Mouse (Mus musculus): Measurements from ENCODE around the gene Fut2. TPM values are rescaled to one million over a fixed set of nuclear protein-coding genes. Genes with fewer than 3 reads are reported as not detected.

Gene Fut2
- polyA plus RNA-seq, 1 experiment from 2014 or later, result 0.33 TPM

GRCm38 (mm10) chr7:45641391-45642040, 24.7 kb downstream of the Fut2 start:
- ATAC-seq (ENCODE audit: low FRiP score, low read depth), result no peak
- Histone ChIP-seq H3K4me2 (replicated peaks) (0 out of 2 replicates have a peak overlapping the region, but pooled peaks have one; percentile 1), H3K9ac (replicated peaks) (no peak overlapping the region; the same call in 1 of the 2 replicates), H3K4me1 (peaks cover 30% of the 10 kb centered on the region), H3K27ac (replicated peaks) (no peak overlapping the region), H3K36me3 (peaks cover 1% of the 10 kb centered on the region), H3K27me3 (peaks cover 20% of the 10 kb centered on the region), H3K9me3 (no peaks in the 10 kb centered on the region), H3K4me3 (no peak overlapping the region)
- 80% methylated on average over 12 of the region's 17 CpGs for WGBS

- H3K27ac ChIP-seq (replicated peaks), result no peak overlapping the region
- no peak for ATAC-seq (ENCODE audit: low FRiP score, low read depth)
- H3K4me3 ChIP-seq, result no peak overlapping the region
- 72% methylated on average over 19 of the region's 19 CpGs for WGBS
- no peak overlapping the region for H3K4me2 ChIP-seq (replicated peaks)
- no peaks in the 10 kb centered on the region for H3K9me3 ChIP-seq
- peaks cover 16% of the 10 kb centered on the region for H3K27me3 ChIP-seq
- peaks cover 6% of the 10 kb centered on the region for H3K36me3 ChIP-seq
- H3K9ac ChIP-seq (replicated peaks), result no peak overlapping the region
- H3K4me1 ChIP-seq, result peaks cover 30% of the 10 kb centered on the region
These were observed 25.8 kb downstream of the Fut2 start for GRCm38 (mm10) chr7:45640191-45640957.

- ATAC-seq (ENCODE audit: low FRiP score, low read depth), result no peak
- no peak within 1 kb of the TSS for H3K4me3 ChIP-seq
These were observed 26.6 kb downstream of the Fut2 start, which contains the start of gene Mamstr for GRCm38 (mm10) chr7:45639561-45640027. TSS of gene Mamstr (plus strand) at chr7:45639977.

DNA sequence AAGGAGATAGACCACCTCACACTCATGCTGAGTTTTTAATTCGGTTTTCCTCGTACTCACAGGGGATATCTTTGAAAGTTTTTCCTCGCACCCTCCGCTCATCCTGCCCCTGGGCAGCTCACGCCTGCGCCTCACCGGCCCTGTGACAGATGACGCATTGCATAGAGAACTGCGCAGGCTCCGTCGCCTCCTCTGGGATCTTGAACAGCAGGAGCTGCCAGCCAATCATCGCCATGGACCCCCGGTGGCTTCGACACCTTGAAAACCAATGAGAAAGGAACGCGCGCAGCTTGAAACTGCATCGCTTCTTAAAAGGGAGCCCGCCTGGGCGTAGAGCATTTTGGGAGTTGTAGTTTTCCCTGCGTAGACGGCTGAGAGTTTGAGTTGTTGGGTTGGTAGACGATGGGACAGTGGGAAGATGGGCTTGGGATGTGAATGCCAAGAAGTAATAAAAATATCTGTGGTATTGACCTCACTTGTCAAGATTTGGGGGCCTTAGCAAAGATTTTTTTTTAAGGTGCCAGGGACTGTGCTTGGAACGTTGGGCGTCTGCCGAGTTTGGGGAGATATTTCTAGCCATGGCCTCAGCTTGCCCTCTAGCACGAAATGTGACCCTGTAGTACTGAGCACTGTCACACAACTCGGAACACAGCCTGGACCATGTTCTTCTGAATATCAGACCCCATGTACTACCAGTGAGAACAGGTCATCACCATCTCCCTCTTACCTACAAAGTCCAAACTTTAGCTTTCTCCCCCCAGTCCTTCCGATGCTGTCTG, 27.4 kb downstream of the Fut2 start:
- Histone ChIP-seq H3K27me3 (peaks cover 12% of the 10 kb centered on the region), H3K4me2 (replicated peaks) (peak overlapping the region; percentile 38), H3K4me1 (peaks cover 20% of the 10 kb centered on the region), H3K9me3 (no peaks in the 10 kb centered on the region), H3K27ac (replicated peaks) (no peak overlapping the region), H3K9ac (replicated peaks) (no peak overlapping the region), H3K4me3 (peak overlapping the region; percentile 24; the same call in 1 of the 2 replicates), H3K36me3 (peaks cover 6% of the 10 kb centered on the region)
- 19% methylated on average over 29 of the region's 29 CpGs for WGBS
- peak; percentile 85 for ATAC-seq (ENCODE audit: low FRiP score, low read depth)

More at GRCm38 (mm10) chr7:45639561-45640027, 26.6 kb downstream of the Fut2 start, which contains the start of gene Mamstr:
- Histone ChIP-seq H3K36me3 (peaks cover 6% of the 10 kb centered on the region), H3K27ac (replicated peaks) (no peak within 1 kb of the TSS), H3K9ac (replicated peaks) (no peak within 1 kb of the TSS), H3K4me2 (replicated peaks) (peak within 1 kb of the TSS; percentile 38; the same call in 1 of the 2 replicates), H3K27me3 (peaks cover 12% of the 10 kb centered on the region), H3K9me3 (no peaks in the 10 kb centered on the region), H3K4me1 (peaks cover 26% of the 10 kb centered on the region)
- 19% methylated on average over 19 of the region's 19 CpGs for WGBS

- Histone ChIP-seq H3K36me3 (peaks cover 6% of the 10 kb centered on the region), H3K4me2 (replicated peaks) (no peak overlapping the region), H3K9ac (replicated peaks) (no peak overlapping the region), H3K4me3 (no peak overlapping the region), H3K4me1 (peaks cover 17% of the 10 kb centered on the region), H3K27ac (replicated peaks) (no peak overlapping the region), H3K27me3 (peaks cover 23% of the 10 kb centered on the region), H3K9me3 (no peaks in the 10 kb centered on the region)
- no peak for ATAC-seq (ENCODE audit: low FRiP score, low read depth)
- 91% methylated on average over 6 of the region's 6 CpGs for WGBS
These were observed 28.5 kb downstream of the Fut2 start for GRCm38 (mm10) chr7:45637710-45638109.

DNA sequence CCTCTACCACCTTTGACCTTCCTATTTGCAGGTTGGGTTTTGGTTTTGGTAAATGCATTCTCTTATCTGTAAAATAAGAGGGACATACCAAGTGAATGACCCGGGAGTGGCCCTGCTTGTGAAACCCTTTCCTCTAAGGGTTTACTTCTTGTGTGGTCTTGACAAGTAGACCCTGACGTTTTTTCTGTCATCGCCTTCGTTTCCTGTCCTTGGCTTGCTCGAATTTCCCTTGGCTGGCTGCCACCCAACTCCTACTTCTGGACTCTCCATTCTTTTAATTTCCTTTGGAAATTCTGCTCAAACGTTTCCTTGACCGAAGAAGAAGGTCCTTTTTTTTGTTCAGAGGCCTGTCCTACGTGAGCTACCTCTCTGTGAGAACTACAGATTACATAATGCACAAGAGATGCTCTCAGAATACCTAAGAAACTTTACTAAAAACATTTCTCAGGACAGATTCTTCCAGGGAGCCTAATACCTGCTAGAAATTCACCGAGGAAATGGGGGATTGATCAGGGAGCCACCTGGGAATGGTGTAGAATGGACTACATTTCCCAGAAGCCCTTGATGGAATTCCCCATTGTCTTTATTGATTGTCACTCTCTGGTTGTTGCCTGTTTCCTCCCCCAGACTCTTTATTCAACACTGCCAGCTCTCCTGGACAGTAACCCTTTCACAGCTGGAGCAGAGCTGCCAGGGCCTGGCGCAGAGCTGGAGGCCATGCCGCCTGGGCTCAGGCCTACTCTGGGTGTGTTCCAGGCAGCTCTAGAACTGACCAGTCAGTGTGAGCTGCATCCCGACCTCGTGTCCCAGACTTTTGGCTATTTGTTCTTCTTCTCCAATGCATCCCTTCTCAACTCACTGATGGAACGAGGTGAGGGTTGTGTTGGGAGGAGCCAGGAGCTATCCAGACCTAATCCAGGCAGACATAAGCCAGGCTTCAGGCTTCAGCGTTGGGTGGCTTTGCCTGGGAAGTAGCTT, 30.2 kb downstream of the Fut2 start:
- 92% methylated on average over 15 of the region's 15 CpGs for WGBS
- Histone ChIP-seq H3K4me3 (no peak overlapping the region), H3K4me1 (peaks cover 12% of the 10 kb centered on the region), H3K27ac (replicated peaks) (no peak overlapping the region), H3K9me3 (no peaks in the 10 kb centered on the region), H3K4me2 (replicated peaks) (no peak overlapping the region), H3K27me3 (peaks cover 40% of the 10 kb centered on the region), H3K9ac (replicated peaks) (no peak overlapping the region), H3K36me3 (peaks cover 6% of the 10 kb centered on the region)
- no peak for ATAC-seq (ENCODE audit: low FRiP score, low read depth)

GRCm38 (mm10) chr7:45634946-45635681, 31.1 kb downstream of the Fut2 start:
- Histone ChIP-seq H3K4me2 (replicated peaks) (no peak overlapping the region), H3K9ac (replicated peaks) (no peak overlapping the region), H3K36me3 (peaks cover 6% of the 10 kb centered on the region), H3K9me3 (no peaks in the 10 kb centered on the region), H3K27ac (replicated peaks) (no peak overlapping the region), H3K4me3 (no peak overlapping the region), H3K4me1 (peaks cover 12% of the 10 kb centered on the region), H3K27me3 (peaks cover 40% of the 10 kb centered on the region)
- no peak for ATAC-seq (ENCODE audit: low FRiP score, low read depth)
- WGBS, result 92% methylated on average over 10 of the region's 11 CpGs

DNA sequence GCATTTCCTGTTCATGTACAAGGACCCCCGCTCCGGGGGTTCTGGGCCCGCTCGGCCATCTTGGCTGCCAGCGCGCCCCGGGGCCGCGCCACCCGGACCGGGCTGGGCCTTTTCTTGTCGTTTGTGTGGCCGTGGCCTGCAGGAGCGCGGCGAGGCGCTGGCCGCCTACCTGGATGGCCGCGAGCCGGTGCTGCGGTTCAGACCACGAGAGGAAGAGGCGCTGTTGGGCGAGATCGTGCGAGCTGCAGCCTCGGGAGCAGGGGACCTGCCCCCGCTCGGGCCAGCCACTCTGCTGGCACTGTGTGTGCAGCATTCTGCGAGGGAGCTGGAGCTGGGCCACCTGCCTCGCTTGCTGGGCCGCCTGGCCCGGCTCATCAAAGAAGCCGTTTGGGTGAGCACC, 33.7 kb downstream of the Fut2 start:
- Histone ChIP-seq H3K9me3 (no peaks in the 10 kb centered on the region), H3K4me2 (replicated peaks) (peak overlapping the region; percentile 47), H3K36me3 (peaks cover 6% of the 10 kb centered on the region), H3K27ac (replicated peaks) (no peak overlapping the region), H3K4me3 (peak overlapping the region; percentile 21), H3K9ac (replicated peaks) (peak overlapping the region; percentile 49), H3K27me3 (peaks cover 59% of the 10 kb centered on the region), H3K4me1 (peaks cover 12% of the 10 kb centered on the region; the same call in 1 of the 2 replicates)
- WGBS, result 25% methylated on average over 31 of the region's 35 CpGs
- ATAC-seq (ENCODE audit: low FRiP score, low read depth), result no peak

GRCm38 (mm10) chr7:45630064-45630907, 35.9 kb downstream of the Fut2 start:
- Histone ChIP-seq H3K27me3 (peaks cover 72% of the 10 kb centered on the region), H3K27ac (replicated peaks) (no peak overlapping the region), H3K4me2 (replicated peaks) (no peak overlapping the region), H3K36me3 (no peaks in the 10 kb centered on the region), H3K4me1 (peaks cover 12% of the 10 kb centered on the region; the same call in 1 of the 2 replicates), H3K4me3 (no peak overlapping the region), H3K9ac (replicated peaks) (no peak overlapping the region), H3K9me3 (no peaks in the 10 kb centered on the region)
- ATAC-seq (ENCODE audit: low FRiP score, low read depth), result no peak
- 72% methylated on average over 23 of the region's 23 CpGs for WGBS

Data from midbrain, embryonic 12.5 days (tissue).